Mouse (Mus musculus) hindbrain, embryonic 12.5 days (tissue): Measurements from ENCODE around the gene Ubtd1. TPM values are rescaled to one million over a fixed set of nuclear protein-coding genes. Genes with fewer than 3 reads are reported as not detected.
A peak's percentile ranks its signal among the peaks of the same experiment; 100 is the strongest.

ENCODE experiments used
- ATAC-seq: fragments of 200-750 bp; cut with Nextera tagmentation; 2 replicates; pipeline ENCODE4 v1.8.0; 2017; ENCODE audit warnings: moderate TSS enrichment; ENCODE audit not compliant: low FRiP score
- H3K27ac ChIP-seq: fragments of 300-500 bp; sonication (generic); 2 replicates; pipeline ENCODE4 v1.5.1; 2016; ENCODE audit warnings: mild to moderate bottlenecking
- H3K27me3 ChIP-seq: fragments of 300-500 bp; sonication (generic); 2 replicates; pipeline ENCODE4 v1.6.1; 2016; ENCODE audit warnings: mild to moderate bottlenecking
- H3K36me3 ChIP-seq: fragments of 300-500 bp; sonication (generic); 2 replicates; pipeline ENCODE4 v1.6.1; 2016; ENCODE audit warnings: mild to moderate bottlenecking
- H3K4me1 ChIP-seq: fragments of 300-500 bp; sonication (generic); 2 replicates; pipeline ENCODE4 v1.6.1; 2016
- H3K4me2 ChIP-seq: fragments of 300-500 bp; sonication (generic); replicated peaks from 2 replicates; pipeline ENCODE4 v1.6.1; 2016; ENCODE audit warnings: mild to moderate bottlenecking
- H3K4me3 ChIP-seq: fragments of 300-500 bp; sonication (generic); 2 replicates; pipeline ENCODE4 v1.5.1; 2016; ENCODE audit warnings: mild to moderate bottlenecking
- H3K9ac ChIP-seq: fragments of 300-500 bp; sonication (generic); 2 replicates; pipeline ENCODE4 v1.6.1; 2016; ENCODE audit warnings: mild to moderate bottlenecking, moderate library complexity
- H3K9me3 ChIP-seq: fragments of 300-500 bp; sonication (generic); replicated peaks from 2 replicates; pipeline ENCODE4 v1.6.1; 2016; ENCODE audit warnings: mild to moderate bottlenecking
- WGBS: fragments of 180-500 bp; shearing (Covaris S2); methylation state at CpG from one replicate; pipeline ENCODE4 v1.1.7; 2016; 5-methylcytosine and 5-hydroxymethylcytosine counted together
- polyA plus RNA-seq: library from polyadenylated mRNA; unstranded; fragments of >200 nt; fragmentation: Nextera tagmentation; extraction: Ambion mirVana; gene quantifications from 2 replicates; pipeline ENCODE4 v1.2.1, GENCODE M21; 2016

Gene Ubtd1
- polyA plus RNA-seq, 1 experiment from 2014 or later: 15.9 TPM

DNA sequence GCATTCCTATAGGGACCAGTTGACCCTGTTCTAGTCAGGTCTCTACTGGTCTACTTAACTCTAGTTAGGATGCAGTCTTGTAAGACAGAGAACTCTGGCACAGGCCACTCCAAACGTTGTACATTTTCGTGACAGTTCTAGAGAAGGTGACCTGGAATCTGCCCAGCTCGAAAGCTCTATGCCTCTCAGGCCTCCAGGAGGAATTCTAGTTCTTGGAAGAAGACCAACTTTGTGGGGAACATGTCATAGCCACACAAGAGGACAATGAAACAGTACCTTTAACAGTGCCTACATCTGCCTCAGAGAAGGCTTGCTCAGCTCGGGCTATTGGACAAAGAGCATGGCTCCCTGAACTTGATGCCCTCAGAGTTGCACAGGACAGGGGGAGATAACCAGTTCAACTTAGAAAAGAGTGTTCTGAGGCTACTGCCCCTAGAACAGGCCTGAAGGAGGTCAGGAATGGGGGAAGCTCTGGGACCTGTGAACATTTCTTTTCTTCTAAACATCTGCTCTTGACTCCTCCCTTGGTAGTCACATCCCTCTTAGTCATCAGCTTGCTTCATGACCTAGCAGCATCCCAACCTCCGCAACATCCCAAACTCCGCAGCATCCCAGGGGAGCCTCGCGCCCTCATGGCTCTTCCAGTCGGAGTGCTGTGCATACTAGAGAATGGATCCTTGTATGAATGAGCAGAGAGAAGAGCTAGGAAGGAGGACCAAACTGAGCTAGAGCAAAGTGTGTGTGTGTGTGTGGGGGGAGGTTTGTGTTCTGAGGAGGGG lies 17.4 kb downstream of the Ubtd1 start:
- WGBS: 90% methylated on average over 9 of the region's 9 CpGs
- ATAC-seq: no peak
- H3K9ac ChIP-seq: no peak overlapping the region

DNA sequence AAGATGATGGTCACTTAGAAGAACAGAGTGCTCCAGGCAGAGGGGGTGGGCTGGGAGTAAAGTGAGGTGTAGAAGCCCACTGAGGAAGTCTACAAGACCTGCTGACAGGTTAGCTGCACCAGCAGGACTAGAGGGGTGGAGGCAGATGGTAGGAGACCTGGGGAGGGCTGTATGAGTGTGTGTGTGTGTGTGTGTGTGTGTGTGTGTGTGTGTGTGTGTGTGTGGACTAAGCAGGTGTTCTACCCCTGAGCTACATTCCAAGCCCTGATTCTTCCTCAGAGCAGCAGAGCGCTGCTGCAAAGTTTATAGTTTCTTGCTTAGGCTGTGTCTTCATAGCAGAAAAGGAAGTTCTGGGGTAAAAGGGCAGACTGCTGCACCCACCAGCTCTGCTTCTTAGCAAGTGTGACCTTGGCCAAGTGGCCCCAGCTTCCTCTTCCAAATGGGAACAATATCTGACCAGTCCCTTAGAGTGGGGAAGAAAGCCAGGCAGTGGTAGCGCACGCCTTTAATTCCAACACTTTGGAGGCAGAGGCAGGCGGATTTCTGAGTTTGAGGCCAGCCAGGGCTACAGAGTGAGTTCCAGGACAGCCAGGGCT lies 18.2 kb downstream of the Ubtd1 start:
- Histone ChIP-seq H3K9me3 (no peaks in the 10 kb centered on the region), H3K4me1 (peaks cover 18% of the 10 kb centered on the region), H3K9ac (no peak overlapping the region), H3K36me3 (no peaks in the 10 kb centered on the region), H3K27ac (peak overlapping the region; percentile 44; the same call in 1 of the 2 replicates), H3K4me3 (no peak overlapping the region), H3K4me2 (no peak overlapping the region), H3K27me3 (no peaks in the 10 kb centered on the region)
- 88% methylated on average over 4 of the region's 4 CpGs for WGBS
- ATAC-seq: no peak

More for the DNA sequence above, 17.4 kb downstream of the Ubtd1 start:
- Histone ChIP-seq H3K27me3 (no peaks in the 10 kb centered on the region), H3K9me3 (no peaks in the 10 kb centered on the region), H3K4me2 (no peak overlapping the region), H3K4me3 (no peak overlapping the region), H3K27ac (no peak overlapping the region), H3K4me1 (peaks cover 18% of the 10 kb centered on the region), H3K36me3 (no peaks in the 10 kb centered on the region)

DNA sequence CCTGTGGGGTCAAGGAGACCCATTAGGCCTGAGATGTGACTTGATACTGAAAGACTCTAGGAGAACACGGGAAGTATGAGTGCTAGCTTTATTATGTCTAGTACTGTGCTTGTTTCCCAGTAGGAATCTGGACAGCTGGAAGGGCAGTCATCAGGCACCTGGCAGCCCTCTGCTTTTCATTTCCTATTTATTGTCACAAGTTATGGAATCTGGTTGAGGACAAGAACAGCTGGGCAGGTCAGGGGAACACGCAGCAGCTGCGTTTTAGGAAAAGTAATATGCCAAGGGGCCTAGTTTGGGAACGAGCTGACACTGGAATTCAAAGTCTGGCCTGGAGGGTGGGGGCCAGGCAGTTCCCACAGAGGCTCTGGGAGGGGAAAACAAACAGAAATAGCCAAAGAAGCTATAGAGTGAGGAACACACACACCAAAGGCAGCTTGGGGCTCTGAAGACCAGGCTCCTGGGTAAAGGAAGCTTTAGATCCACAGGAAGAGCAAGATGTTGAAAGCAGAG lies 18.9 kb downstream of the Ubtd1 start:
- peak overlapping the region; percentile 44; the same call in 1 of the 2 replicates for H3K27ac ChIP-seq

DNA sequence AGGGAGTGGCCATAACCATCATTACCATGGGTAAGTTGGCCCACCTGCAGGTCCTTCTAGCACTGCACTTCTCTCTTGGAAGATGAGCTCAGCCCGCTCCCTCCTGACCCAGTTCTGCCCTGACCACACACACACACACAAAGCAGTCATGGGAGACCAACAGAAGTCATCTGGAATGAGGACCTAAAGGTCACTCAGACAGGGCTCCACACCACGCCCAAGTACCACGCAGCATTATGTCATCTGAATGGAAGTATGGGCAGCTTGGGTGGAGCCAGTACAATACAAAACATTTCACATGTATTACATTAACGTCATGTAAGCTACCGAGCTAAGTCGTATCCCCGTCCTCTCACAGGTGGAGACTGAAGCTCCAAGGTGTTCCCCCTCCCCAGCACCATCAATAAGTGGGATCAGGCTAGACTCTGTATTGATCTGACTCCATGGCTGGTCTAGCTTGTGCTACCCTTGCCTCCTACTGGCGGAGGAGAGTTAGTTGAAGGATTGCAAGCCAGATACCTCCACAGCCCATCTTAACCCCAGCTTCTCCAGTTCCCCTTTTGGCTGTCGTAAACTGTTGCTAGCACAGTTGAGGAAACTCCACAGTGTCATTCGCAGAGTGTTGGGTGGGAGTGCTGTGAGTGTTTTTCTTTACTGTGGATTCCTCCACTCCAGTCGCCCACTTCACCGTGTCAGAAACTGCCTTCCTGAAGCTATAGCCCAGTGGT lies 19.9 kb downstream of the Ubtd1 start:
- Histone ChIP-seq H3K36me3 (no peaks in the 10 kb centered on the region), H3K4me2 (no peak overlapping the region), H3K27ac (no peak overlapping the region), H3K4me3 (no peak overlapping the region), H3K27me3 (no peaks in the 10 kb centered on the region), H3K9me3 (no peaks in the 10 kb centered on the region), H3K9ac (no peak overlapping the region), H3K4me1 (peaks cover 9% of the 10 kb centered on the region)
- 91% methylated on average over 12 of the region's 12 CpGs for WGBS
- ATAC-seq: no peak

More for the DNA sequence above, 18.9 kb downstream of the Ubtd1 start:
- ATAC-seq: no peak
- Histone ChIP-seq H3K9me3 (no peaks in the 10 kb centered on the region), H3K4me1 (peaks cover 12% of the 10 kb centered on the region), H3K27me3 (no peaks in the 10 kb centered on the region), H3K4me3 (no peak overlapping the region), H3K9ac (no peak overlapping the region), H3K36me3 (no peaks in the 10 kb centered on the region), H3K4me2 (no peak overlapping the region)
- WGBS: 59% methylated on average over 4 of the region's 4 CpGs

DNA sequence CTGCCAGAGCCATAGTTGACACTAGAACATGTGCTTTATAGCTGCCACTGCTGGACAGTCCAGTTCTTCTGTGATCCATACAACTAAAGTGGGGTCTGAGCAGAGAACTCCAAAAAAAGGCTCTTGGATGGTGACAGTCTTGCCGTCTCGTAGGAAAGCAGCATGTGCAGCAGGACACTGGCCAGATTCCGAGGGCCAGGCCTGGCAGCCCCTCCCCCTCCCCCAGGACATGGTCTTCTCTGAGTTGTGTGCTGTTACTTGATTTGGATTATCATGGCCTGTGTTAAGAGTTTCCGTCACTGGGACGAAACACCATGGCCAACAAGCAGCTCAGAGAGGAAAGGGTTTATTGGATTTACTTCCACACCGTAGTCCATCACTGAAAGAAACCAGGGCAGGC lies 22.7 kb downstream of the Ubtd1 start:
- 83% methylated on average over 6 of the region's 6 CpGs for WGBS
- Histone ChIP-seq H3K27me3 (no peaks in the 10 kb centered on the region), H3K4me1 (peaks cover 16% of the 10 kb centered on the region), H3K27ac (no peak overlapping the region), H3K9me3 (no peaks in the 10 kb centered on the region), H3K36me3 (no peaks in the 10 kb centered on the region), H3K4me3 (no peak overlapping the region), H3K9ac (no peak overlapping the region), H3K4me2 (no peak overlapping the region)
- no peak for ATAC-seq

DNA sequence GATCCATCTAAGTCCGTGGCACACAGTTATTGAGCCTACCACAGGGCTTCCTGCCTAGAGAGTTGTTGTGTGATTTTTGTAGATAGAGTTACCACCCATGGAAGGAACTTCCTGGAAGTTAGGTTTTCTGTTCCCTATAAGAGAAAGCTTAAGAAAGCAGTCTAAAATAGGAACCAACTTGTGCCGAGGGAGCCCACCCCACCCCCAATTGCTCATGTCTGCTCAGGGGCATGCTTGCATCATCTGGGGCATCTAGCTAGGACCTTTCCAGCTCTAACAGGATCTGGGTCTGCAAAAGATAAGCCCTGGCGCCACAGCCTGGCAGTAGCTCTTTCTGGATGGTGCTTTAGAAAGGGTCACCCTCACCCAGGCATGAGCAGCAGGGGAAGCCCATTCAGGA lies 24.1 kb downstream of the Ubtd1 start:
- peaks cover 17% of the 10 kb centered on the region for H3K4me1 ChIP-seq
- H3K4me2 ChIP-seq: no peak overlapping the region
- no peaks in the 10 kb centered on the region for H3K27me3 ChIP-seq
- H3K27ac ChIP-seq: no peak overlapping the region
- no peak overlapping the region for H3K4me3 ChIP-seq
- no peak overlapping the region for H3K9ac ChIP-seq
- no peaks in the 10 kb centered on the region for H3K36me3 ChIP-seq
- 79% methylated on average over 3 of the region's 3 CpGs for WGBS
- no peaks in the 10 kb centered on the region for H3K9me3 ChIP-seq
- ATAC-seq: no peak

DNA sequence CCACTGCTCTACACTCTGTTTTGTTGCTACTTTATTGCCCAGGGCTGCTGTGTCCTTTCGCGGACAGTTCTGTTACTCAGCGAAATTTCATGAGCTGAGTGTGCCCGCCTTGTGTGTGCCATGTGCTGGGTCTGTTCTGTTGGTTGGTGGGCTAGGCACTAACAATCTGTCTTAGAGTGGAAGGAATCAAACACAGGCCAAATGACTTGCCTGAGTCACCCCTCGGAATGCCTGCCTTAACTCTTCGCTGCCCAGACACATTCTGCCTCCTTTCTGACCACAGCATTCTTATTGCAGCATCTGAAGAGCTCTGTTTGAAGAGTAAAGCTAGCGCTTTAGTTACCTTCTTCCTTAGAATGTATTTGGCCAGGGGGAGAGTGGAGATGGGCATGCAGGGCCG lies 25.0 kb downstream of the Ubtd1 start:
- peaks cover 13% of the 10 kb centered on the region; the same call in 1 of the 2 replicates for H3K4me1 ChIP-seq
- H3K27me3 ChIP-seq: no peaks in the 10 kb centered on the region
- H3K9me3 ChIP-seq: no peaks in the 10 kb centered on the region
- no peak overlapping the region for H3K4me3 ChIP-seq
- H3K27ac ChIP-seq: no peak overlapping the region
- H3K36me3 ChIP-seq: no peaks in the 10 kb centered on the region
- H3K4me2 ChIP-seq: no peak overlapping the region
- 76% methylated on average over 8 of the region's 8 CpGs for WGBS
- H3K9ac ChIP-seq: no peak overlapping the region
- no peak for ATAC-seq

DNA sequence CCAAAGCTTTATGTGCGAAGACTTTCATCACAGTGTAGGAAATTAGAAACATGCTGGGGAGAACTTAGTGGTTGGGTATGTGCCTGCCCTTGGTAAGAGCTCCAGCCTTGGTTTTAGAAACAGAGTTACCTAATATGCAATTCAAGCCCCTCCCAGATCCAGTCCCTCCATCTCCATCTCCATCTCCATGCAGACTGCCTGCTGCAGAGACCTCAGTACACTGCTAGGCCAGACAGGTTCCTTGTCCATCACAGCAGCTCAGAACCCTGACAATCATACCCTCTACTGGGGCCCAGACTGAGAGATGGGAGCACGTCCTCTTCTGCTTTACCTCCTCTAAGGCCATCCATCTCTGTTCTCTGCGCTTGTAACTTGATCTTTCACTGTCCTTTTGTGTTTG lies 27.0 kb downstream of the Ubtd1 start:
- 57% methylated on average over 3 of the region's 3 CpGs for WGBS
- H3K4me1 ChIP-seq: peaks cover 13% of the 10 kb centered on the region; the same call in 1 of the 2 replicates
- no peak for ATAC-seq
- no peaks in the 10 kb centered on the region for H3K27me3 ChIP-seq
- H3K36me3 ChIP-seq: no peaks in the 10 kb centered on the region
- H3K4me2 ChIP-seq: no peak overlapping the region
- no peak overlapping the region for H3K27ac ChIP-seq
- 0 out of 2 replicates have a peak overlapping the region, but pooled peaks have one; percentile 28 for H3K9ac ChIP-seq
- no peak overlapping the region for H3K4me3 ChIP-seq
- H3K9me3 ChIP-seq: no peaks in the 10 kb centered on the region

DNA sequence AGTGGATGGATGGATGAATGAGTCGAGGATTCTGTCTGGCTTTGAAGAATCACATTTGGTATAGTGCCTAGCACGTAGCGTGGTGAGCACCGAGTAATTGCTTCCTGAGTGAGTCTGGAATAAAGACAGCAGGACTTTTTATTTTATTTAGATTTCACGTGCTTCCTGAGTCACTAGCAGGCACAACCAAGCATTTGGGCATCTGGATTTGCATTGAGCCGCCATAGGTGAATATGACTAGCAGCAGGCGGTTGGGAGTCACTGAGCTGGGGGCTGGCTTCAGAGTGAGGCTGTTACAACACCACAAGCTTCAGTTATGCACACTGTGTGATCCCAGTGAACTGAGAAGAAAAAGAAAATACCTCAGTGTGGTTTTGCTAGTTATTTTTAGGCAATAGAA lies 27.5 kb downstream of the Ubtd1 start:
- H3K9ac ChIP-seq: 0 out of 2 replicates have a peak overlapping the region, but pooled peaks have one; percentile 28
- H3K4me3 ChIP-seq: no peak overlapping the region
- no peaks in the 10 kb centered on the region for H3K36me3 ChIP-seq
- ATAC-seq: no peak
- H3K4me1 ChIP-seq: peaks cover 13% of the 10 kb centered on the region; the same call in 1 of the 2 replicates
- no peaks in the 10 kb centered on the region for H3K27me3 ChIP-seq
- H3K9me3 ChIP-seq: no peaks in the 10 kb centered on the region
- H3K4me2 ChIP-seq: no peak overlapping the region
- 68% methylated on average over 7 of the region's 7 CpGs for WGBS
- no peak overlapping the region for H3K27ac ChIP-seq

DNA sequence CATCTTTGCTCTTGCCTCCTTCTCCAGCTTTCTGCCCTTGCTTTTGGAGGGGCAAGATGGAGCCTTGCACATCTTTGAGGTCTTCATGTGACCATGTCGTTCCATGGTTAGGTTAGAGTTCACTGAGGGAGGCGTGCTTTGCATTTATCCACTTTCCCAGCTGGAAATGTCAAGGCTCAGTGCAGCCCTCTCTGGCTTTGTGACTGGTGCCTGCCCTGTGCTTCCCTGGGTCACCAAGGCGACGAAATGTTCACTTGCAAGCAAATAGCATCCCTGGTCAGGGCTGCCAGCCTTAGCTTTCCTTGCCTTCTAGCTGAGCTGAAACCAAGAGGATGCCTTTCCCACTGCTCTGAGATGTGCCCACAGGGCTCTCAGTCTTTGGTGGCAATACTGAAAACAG lies 28.9 kb downstream of the Ubtd1 start:
- no peak for ATAC-seq
- Histone ChIP-seq H3K4me2 (no peak overlapping the region), H3K9me3 (no peaks in the 10 kb centered on the region), H3K4me3 (no peak overlapping the region), H3K4me1 (peaks cover 13% of the 10 kb centered on the region; the same call in 1 of the 2 replicates), H3K27ac (no peak overlapping the region), H3K36me3 (no peaks in the 10 kb centered on the region), H3K27me3 (no peaks in the 10 kb centered on the region), H3K9ac (no peak overlapping the region)
- WGBS: 55% methylated on average over 4 of the region's 4 CpGs

DNA sequence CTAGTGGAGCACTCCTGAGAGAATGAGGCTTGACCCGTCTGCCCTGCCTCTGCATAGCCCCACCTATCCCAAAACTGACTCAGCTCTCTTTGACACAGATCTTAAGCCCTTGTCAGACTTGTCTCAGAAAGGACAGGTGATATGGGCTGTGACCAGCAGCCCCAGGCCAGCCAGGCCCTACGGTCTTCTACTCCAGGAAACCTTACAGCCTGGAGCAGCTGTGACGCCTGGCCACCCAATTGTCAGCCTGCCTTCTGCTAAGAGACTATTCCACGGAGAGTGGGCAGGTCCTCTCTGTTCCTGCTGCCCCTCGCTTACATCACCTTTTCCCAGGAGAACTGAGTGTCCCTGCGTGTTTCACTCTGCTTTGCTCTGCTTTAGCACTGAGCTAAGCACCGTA lies 29.6 kb downstream of the Ubtd1 start:
- no peaks in the 10 kb centered on the region for H3K27me3 ChIP-seq
- WGBS: 82% methylated on average over 7 of the region's 7 CpGs
- H3K4me1 ChIP-seq: peaks cover 19% of the 10 kb centered on the region; the same call in 1 of the 2 replicates
- no peak overlapping the region for H3K4me2 ChIP-seq
- ATAC-seq: no peak
- no peak overlapping the region for H3K9ac ChIP-seq
- H3K36me3 ChIP-seq: no peaks in the 10 kb centered on the region
- H3K9me3 ChIP-seq: no peaks in the 10 kb centered on the region
- no peak overlapping the region for H3K4me3 ChIP-seq
- no peak overlapping the region for H3K27ac ChIP-seq

DNA sequence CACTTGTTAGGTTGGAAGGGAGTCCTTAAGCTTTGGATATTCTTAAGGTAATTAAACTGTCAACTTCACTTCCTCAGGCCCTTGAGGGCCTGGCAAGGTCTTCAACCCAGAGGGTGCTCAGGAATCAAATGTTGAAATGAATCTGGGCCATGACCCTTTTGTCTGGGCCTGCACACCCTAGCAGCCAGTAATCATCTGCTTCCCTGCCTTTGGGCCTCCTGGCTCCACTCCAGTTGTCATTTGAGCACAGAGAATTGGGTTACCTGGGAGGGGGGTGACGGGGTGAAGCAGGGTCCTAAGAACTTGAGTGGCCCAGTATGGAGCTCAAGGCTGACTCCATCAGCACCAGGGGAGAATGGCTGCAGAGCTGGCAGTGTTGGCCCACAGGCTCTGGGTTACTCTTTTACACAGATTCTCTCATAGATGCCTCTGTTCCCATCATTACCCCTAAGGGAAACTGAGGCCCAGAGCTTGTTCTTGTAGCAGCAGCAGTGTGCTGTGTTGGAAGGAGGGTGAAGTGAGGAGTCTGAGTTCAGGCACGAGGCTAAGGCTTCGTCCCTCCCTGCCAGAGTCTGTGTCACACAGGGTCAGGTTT lies 32.8 kb downstream of the Ubtd1 start:
- ATAC-seq: no peak
- no peaks in the 10 kb centered on the region for H3K9me3 ChIP-seq
- H3K27ac ChIP-seq: no peak overlapping the region
- no peaks in the 10 kb centered on the region for H3K36me3 ChIP-seq
- peaks cover 29% of the 10 kb centered on the region for H3K4me1 ChIP-seq
- no peak overlapping the region for H3K4me2 ChIP-seq
- H3K27me3 ChIP-seq: no peaks in the 10 kb centered on the region
- H3K4me3 ChIP-seq: no peak overlapping the region
- 76% methylated on average over 3 of the region's 3 CpGs for WGBS
- no peak overlapping the region for H3K9ac ChIP-seq
